Mouse (Mus musculus) hindbrain, embryonic 13.5 days (tissue): ENCODE measurements at regions not wholly inside any gene's neighbourhood (a gene's known extent, or its start where the extent isn't known, plus 50 kb on each side); places are given as distances from the start of the nearest gene placed in this dataset.

ENCODE experiments used
- ATAC-seq: fragments of 200-750 bp; cut with Nextera tagmentation; 2 replicates; pipeline ENCODE4 v1.8.0; 2017; ENCODE audit warnings: moderate TSS enrichment; ENCODE audit not compliant: low FRiP score
- H3K27ac ChIP-seq: fragments of 300-500 bp; sonication (generic); 2 replicates; pipeline ENCODE4 v1.5.1; 2015; ENCODE audit warnings: inconsistent platforms, mild to moderate bottlenecking, moderate library complexity
- H3K27me3 ChIP-seq: fragments of 300-500 bp; sonication (generic); 2 replicates; pipeline ENCODE4 v1.6.1; 2015; ENCODE audit warnings: mild to moderate bottlenecking, inconsistent platforms
- H3K36me3 ChIP-seq: fragments of 300-500 bp; sonication (generic); 2 replicates; pipeline ENCODE4 v1.6.1; 2015; ENCODE audit warnings: mild to moderate bottlenecking, inconsistent platforms
- H3K4me1 ChIP-seq: fragments of 300-500 bp; sonication (generic); replicated peaks from 2 replicates; pipeline ENCODE4 v1.6.1; 2015; ENCODE audit warnings: inconsistent platforms
- H3K4me2 ChIP-seq: fragments of 300-500 bp; sonication (generic); 2 replicates; pipeline ENCODE4 v1.6.1; 2015; ENCODE audit warnings: inconsistent platforms, mild to moderate bottlenecking, moderate library complexity
- H3K4me3 ChIP-seq: fragments of 300-500 bp; sonication (generic); 2 replicates; pipeline ENCODE4 v1.5.1; 2015; ENCODE audit warnings: mild to moderate bottlenecking, inconsistent platforms
- H3K9ac ChIP-seq: fragments of 300-500 bp; sonication (generic); 2 replicates; pipeline ENCODE4 v1.6.1; 2015; ENCODE audit warnings: mild to moderate bottlenecking, inconsistent platforms
- H3K9me3 ChIP-seq: fragments of 300-500 bp; sonication (generic); 2 replicates; pipeline ENCODE4 v1.6.1; 2016; ENCODE audit warnings: inconsistent platforms
- WGBS: fragments of 180-500 bp; shearing (Covaris S2); methylation state at CpG from one replicate; pipeline ENCODE4 v1.1.7; 2015; 5-methylcytosine and 5-hydroxymethylcytosine counted together

DNA sequence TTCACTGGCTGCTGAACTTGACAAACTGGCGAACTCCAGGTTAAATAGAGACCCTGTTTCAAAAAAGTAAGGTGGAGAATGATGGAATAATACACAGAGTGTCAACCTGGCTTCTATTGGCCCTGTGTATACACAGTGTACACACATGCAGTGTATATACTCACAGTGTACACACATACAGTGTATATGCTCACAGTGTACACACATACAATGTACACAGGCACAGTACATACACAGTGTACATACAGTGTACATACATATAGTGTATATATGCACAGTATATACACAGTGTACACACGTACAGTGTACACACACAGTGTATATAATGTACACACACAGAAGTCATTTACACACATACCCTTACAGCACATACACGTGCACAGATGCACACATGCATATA, 52.4 kb upstream of the Aldh1b1 start:
- ATAC-seq = no peak
- WGBS = 84% methylated on average over 3 of the region's 3 CpGs

DNA sequence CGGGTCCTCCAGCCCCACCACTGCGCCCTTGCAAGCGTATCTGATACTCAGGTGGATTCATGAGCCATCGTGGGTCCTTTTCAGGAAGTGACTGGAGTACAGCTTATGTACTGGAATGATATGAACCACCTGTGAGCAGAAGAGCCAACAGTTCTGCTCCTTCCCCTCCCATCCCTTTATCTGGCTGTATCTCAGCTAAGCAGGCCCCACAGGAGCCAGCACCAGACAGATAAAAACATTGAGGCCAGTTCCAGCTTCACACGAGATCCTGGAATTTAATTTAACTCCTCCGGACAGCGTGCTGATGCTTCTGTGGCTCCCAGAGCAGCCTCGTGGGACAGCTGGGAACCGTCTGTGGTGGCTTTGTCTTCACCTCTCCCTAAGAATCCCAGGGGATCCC, 53.1 kb upstream of the Aldh1b1 start:
- Histone ChIP-seq H3K4me1 (no peaks in the 10 kb centered on the region), H3K9ac (no peak overlapping the region), H3K4me2 (no peak overlapping the region), H3K27ac (no peak overlapping the region), H3K27me3 (peaks cover 18% of the 10 kb centered on the region), H3K4me3 (no peak overlapping the region), H3K9me3 (no peaks in the 10 kb centered on the region), H3K36me3 (no peaks in the 10 kb centered on the region)
- WGBS = 63% methylated on average over 9 of the region's 9 CpGs
- ATAC-seq = no peak

More for the DNA sequence above, 52.4 kb upstream of the Aldh1b1 start:
- Histone ChIP-seq H3K4me2 (no peak overlapping the region), H3K4me3 (no peak overlapping the region), H3K9ac (no peak overlapping the region), H3K9me3 (no peaks in the 10 kb centered on the region), H3K4me1 (no peaks in the 10 kb centered on the region), H3K27me3 (peaks cover 16% of the 10 kb centered on the region), H3K36me3 (no peaks in the 10 kb centered on the region), H3K27ac (no peak overlapping the region)

DNA sequence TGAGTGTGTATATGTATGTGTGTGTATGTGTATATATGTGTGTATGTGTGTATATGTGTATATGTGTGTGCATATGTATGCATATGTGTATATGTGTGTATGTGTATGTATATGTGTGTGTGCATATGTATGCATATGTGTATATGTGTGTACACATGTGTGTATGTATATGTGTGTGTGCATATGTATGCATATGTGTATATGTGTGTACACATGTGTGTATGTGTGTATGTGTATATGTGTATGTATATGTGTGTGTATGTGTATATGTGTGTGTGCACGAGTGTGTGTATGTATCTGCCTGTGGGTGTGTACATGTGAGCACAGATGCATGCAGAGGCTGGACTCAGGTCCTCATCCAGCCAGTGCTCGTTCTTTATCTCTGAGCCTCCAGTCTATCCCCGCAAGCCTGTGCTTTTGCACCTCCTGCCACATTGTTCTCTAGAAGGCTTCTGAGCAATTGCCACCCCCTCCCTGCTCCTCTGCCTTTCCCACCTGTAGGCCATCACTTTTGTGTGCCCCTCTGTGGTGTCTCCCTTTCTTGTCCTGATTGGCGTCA, 53.9 kb upstream of the Aldh1b1 start:
- no peaks in the 10 kb centered on the region for H3K4me1 ChIP-seq
- no peak for ATAC-seq
- H3K27ac ChIP-seq = no peak overlapping the region
- H3K27me3 ChIP-seq = peaks cover 13% of the 10 kb centered on the region
- no peaks in the 10 kb centered on the region for H3K36me3 ChIP-seq
- WGBS = 91% methylated on average over 4 of the region's 4 CpGs
- H3K9me3 ChIP-seq = no peaks in the 10 kb centered on the region
- H3K4me3 ChIP-seq = no peak overlapping the region
- no peak overlapping the region for H3K4me2 ChIP-seq
- no peak overlapping the region for H3K9ac ChIP-seq

DNA sequence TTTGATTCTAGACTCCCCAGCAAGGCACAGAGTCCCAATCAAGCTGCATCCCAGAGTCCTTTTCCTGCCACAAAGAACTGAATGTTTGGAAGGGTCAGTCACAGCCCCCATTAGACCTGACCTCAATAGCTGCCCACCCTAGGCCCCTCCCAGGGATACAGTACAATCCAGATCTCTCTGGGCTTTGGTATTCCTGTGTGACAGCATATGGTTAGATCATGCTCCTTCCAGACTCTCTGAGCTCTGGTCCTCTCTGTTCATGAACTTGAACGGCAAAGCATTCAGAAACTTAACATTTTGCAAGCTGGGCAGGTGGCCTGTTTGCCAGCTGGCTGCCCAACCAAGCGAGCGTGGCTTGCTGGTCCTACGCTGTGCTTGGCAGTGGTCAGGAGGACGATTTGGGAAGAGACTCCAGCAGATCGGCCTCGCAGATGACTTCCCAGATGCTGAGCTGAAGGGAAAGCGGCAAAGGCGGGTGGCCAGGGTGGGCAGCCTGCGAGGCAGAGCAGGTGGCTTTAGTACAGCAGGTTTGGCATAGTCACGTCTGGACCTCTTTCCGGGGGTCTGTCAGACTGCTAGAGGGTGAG, 58.0 kb upstream of the Aldh1b1 start:
- no peak overlapping the region for H3K27ac ChIP-seq

DNA sequence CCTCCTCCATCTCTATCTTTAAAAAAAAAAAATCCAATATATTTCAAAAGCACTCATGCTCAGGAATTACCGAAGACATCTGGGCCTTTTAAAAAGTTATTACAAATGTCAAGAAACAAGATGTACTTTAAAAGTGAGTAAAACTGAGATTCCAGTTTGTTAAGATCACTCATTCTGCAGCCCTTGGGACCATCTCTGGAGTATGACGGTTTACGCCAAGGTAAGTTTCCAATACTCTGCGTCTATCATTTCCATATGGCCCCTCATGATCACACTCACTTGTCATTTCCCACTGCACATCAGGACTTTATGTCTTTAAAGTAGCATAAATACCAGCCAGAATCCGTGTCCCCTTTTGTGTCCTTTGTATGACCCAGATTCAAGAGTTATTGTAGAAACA, 58.5 kb upstream of the Aldh1b1 start:
- H3K4me1 ChIP-seq = peaks cover 30% of the 10 kb centered on the region
- 85% methylated on average over 5 of the region's 5 CpGs for WGBS
- no peak overlapping the region for H3K9ac ChIP-seq
- ATAC-seq = no peak
- H3K27ac ChIP-seq = no peak overlapping the region
- no peak overlapping the region for H3K4me3 ChIP-seq
- no peak overlapping the region for H3K4me2 ChIP-seq
- peaks cover 10% of the 10 kb centered on the region; the same call in 1 of the 2 replicates for H3K27me3 ChIP-seq
- no peaks in the 10 kb centered on the region for H3K9me3 ChIP-seq
- no peaks in the 10 kb centered on the region for H3K36me3 ChIP-seq

More for the DNA sequence above, 58.0 kb upstream of the Aldh1b1 start:
- Histone ChIP-seq H3K27me3 (peaks cover 10% of the 10 kb centered on the region; the same call in 1 of the 2 replicates), H3K4me2 (no peak overlapping the region), H3K4me1 (peaks cover 28% of the 10 kb centered on the region), H3K9me3 (no peaks in the 10 kb centered on the region), H3K9ac (no peak overlapping the region), H3K4me3 (no peak overlapping the region), H3K36me3 (no peaks in the 10 kb centered on the region)
- ATAC-seq = no peak
- WGBS = 81% methylated on average over 12 of the region's 12 CpGs

DNA sequence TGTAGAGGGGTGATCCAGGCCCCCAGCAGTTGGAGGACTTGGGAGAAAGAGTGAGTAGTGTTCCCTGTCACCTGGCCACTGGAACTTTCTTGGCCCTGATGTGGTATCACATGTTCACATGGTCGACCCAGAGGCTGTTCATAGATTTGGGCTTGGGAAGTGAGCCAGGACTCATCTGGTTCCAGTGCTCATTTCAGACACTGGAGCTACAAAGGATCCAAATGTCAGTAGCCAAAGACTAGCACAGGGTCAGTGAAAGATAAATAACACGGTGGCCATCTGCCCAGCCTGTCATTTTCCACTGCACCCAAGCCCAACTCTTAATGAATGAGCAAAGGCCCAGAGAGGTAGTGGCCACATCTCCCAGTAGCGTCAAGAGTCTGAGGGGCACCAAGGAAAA, 59.1 kb upstream of the Aldh1b1 start:
- WGBS = 59% methylated on average over 3 of the region's 3 CpGs
- H3K4me1 ChIP-seq = peaks cover 30% of the 10 kb centered on the region
- peaks cover 10% of the 10 kb centered on the region; the same call in 1 of the 2 replicates for H3K27me3 ChIP-seq
- no peak overlapping the region for H3K27ac ChIP-seq
- ATAC-seq = no peak
- no peaks in the 10 kb centered on the region for H3K36me3 ChIP-seq
- H3K4me2 ChIP-seq = no peak overlapping the region
- H3K9ac ChIP-seq = no peak overlapping the region
- H3K9me3 ChIP-seq = no peaks in the 10 kb centered on the region
- no peak overlapping the region for H3K4me3 ChIP-seq

DNA sequence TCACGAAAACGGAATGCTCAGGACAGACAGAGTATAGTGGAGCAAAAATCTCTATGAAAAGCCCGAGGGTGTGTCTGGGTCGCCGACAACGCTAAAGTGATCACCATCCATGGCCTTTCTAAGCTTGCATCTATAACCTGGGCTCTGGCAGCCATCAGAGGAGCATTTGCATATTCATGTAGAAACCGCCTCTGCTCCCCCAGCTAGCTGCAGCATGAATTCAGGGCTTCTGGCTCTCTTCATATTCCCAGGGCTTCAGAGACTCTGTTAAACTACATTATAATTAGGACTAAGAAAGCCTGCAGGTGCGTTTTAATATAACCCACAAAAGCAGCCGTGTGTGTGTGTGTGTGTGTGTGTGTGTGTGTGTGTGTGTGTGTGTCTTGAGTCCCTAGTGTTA, 59.7 kb upstream of the Aldh1b1 start:
- Histone ChIP-seq H3K27ac (peak overlapping the region; percentile 48; the same call in 1 of the 2 replicates), H3K36me3 (no peaks in the 10 kb centered on the region), H3K9me3 (no peaks in the 10 kb centered on the region), H3K27me3 (peaks cover 10% of the 10 kb centered on the region; the same call in 1 of the 2 replicates), H3K4me1 (peaks cover 30% of the 10 kb centered on the region), H3K4me3 (no peak overlapping the region), H3K9ac (peak overlapping the region; percentile 21; the same call in 1 of the 2 replicates), H3K4me2 (no peak overlapping the region)
- 45% methylated on average over 9 of the region's 9 CpGs for WGBS
- ATAC-seq = no peak

DNA sequence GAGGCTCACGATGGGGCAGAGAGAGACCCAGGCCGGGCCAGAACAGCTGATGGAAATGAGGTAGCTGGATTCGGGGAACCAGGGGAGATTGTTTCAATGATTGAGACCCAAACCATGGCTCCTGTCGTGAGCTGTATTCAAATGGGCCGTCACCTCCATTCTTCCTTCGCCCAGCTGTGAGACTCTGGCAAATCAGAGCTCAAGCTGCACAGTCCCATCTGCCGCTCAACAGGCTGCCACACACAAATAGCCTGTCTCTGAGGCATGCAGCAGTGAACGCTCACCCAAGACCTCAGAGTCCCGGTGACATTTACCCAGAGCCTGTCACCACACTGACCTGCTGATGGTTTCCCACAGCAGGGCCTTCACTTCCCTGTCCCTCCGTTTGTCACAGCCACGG, 60.1 kb upstream of the Aldh1b1 start:
- peak overlapping the region; percentile 21; the same call in 1 of the 2 replicates for H3K9ac ChIP-seq
- 0 out of 2 replicates have a peak, but pooled peaks have one; percentile 31 for ATAC-seq
- H3K4me3 ChIP-seq = no peak overlapping the region
- peak overlapping the region; percentile 48; the same call in 1 of the 2 replicates for H3K27ac ChIP-seq
- no peaks in the 10 kb centered on the region for H3K36me3 ChIP-seq
- peaks cover 30% of the 10 kb centered on the region for H3K4me1 ChIP-seq
- H3K27me3 ChIP-seq = peaks cover 10% of the 10 kb centered on the region; the same call in 1 of the 2 replicates
- no peaks in the 10 kb centered on the region for H3K9me3 ChIP-seq
- no peak overlapping the region for H3K4me2 ChIP-seq
- 24% methylated on average over 11 of the region's 11 CpGs for WGBS

DNA sequence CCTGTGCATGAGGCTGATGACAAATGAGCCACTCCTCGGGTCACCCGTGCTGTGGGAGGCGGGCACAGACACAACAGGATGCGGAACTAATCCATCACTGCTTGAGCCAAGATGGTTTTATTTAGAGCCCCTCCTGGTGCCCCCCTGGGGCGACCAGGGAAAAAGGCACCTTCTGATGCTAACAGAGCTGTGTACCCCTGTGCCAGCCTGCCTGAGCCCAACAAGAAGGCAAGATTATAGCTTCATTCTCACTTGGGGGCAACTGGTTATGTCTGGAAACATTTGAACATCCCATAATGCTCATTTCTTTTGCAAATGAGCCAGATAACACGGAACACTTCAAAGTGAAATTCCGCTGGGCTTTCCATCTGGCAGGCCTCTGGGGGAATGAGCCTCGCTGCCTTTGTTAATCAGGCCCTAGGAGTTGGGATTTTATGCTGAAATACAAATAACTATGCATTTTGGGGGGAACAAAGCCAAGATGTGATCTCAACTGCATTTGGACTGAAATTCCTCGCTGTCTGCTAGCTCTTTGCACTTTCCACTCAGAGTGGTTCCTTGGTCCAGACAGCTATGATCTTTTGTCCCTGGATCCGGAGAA, 62.5 kb upstream of the Aldh1b1 start:
- H3K27ac ChIP-seq = peak overlapping the region; percentile 53
- no peaks in the 10 kb centered on the region for H3K36me3 ChIP-seq
- ATAC-seq = no peak
- H3K4me3 ChIP-seq = no peak overlapping the region
- peaks cover 32% of the 10 kb centered on the region for H3K4me1 ChIP-seq
- WGBS = 29% methylated on average over 10 of the region's 10 CpGs
- H3K27me3 ChIP-seq = 0 out of 2 replicates have a peak, but pooled peaks cover 3% of the 10 kb centered on the region
- H3K9me3 ChIP-seq = no peaks in the 10 kb centered on the region
- H3K4me2 ChIP-seq = no peak overlapping the region
- no peak overlapping the region for H3K9ac ChIP-seq

DNA sequence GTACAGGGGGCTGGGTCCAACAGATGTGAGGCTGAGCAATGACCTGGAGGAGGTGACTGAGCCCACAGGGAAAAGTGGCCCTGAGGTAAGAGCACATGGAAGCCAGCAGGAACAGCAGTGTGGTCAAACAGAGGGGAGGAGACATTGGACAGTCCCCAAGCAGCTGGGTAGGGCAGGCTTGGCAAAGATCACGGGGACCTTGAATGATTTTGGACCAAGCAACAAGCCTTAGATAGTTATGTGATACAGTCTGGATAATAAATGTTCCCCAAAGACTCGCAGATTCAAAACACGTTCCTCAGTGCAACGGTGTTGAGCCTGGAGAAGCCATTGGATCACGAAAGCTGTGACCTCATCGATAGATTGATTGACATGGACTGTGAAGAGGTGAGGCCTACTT, 64.8 kb upstream of the Aldh1b1 start:
- ATAC-seq = no peak
- WGBS = 93% methylated on average over 6 of the region's 6 CpGs
- no peak overlapping the region for H3K9ac ChIP-seq

DNA sequence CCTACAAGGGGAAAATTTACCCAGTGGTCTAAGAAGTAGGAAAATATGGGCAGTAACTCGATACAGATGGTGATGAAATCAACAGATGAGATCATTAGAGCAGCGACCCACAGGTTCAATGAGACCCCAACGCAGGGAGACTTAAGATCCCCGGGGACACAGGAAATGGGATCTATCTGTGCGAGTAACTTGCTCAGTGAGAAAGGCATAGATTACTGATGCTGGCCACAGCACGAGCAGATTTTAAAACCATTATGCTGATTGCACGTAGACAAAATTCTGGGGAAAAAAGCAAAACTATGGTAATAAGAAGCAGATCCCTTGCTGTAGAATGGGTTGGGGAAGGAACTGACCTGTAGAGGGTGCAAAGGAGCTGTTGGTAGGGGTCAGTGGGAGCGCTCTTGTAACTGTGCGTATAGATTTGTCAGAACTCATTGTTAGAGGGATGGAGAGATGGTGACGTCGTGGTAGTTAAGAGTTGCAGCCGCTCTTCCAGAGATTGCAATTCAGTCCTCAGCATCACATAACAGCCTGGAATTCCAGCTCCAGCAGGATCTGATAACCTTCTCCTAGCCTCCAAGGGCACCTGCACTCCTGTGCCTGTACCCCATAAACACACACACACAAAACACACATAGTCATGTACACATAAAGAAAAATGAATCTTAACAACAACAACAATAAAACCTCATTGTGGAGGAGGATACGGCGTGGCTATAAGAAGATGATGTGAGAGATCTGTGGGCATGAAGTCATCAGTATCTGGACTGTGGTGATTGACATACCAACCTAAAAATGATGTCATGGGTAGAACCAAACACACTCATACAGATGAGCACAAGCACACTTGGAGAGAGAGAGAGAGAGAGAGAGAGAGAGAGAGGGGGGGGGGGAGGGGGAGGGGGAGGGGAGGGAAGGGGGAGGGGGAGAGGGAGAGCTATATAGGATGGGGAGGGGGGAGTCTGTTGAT, 67.7 kb upstream of the Aldh1b1 start:
- no peak overlapping the region for H3K9ac ChIP-seq
- no peaks in the 10 kb centered on the region for H3K27me3 ChIP-seq
- no peak overlapping the region for H3K4me2 ChIP-seq
- H3K4me3 ChIP-seq = no peak overlapping the region
- no peaks in the 10 kb centered on the region for H3K9me3 ChIP-seq
- no peaks in the 10 kb centered on the region for H3K36me3 ChIP-seq
- peaks cover 49% of the 10 kb centered on the region for H3K4me1 ChIP-seq
- peak; percentile 67 for ATAC-seq
- 33% methylated on average over 14 of the region's 14 CpGs for WGBS
- peak overlapping the region; percentile 32; the same call in 1 of the 2 replicates for H3K27ac ChIP-seq

More for the DNA sequence above, 64.8 kb upstream of the Aldh1b1 start:
- H3K36me3 ChIP-seq = no peaks in the 10 kb centered on the region
- H3K4me2 ChIP-seq = no peak overlapping the region
- no peak overlapping the region for H3K27ac ChIP-seq
- no peaks in the 10 kb centered on the region for H3K9me3 ChIP-seq
- peaks cover 45% of the 10 kb centered on the region for H3K4me1 ChIP-seq
- H3K4me3 ChIP-seq = no peak overlapping the region
- H3K27me3 ChIP-seq = 0 out of 2 replicates have a peak, but pooled peaks cover 2% of the 10 kb centered on the region

DNA sequence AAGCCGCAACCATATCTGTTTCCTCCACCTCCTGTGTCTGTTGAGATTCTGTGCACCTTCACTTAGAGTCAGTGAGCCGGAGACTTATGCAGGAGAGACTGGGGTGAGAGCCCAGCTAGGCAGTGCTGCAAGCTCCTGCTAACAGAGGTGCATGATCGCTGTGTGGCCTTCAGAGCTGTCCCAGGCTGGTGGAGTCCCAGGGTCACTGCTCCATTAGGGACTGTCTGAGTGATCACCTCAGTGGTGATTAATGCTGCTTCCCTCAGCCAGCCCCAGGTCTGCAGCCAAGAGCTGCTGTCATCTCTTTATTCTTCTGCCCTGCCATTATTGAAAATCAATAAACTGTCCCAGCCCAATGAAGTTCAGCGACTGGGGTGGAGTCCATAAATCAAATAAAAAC, 69.0 kb upstream of the Aldh1b1 start:
- Histone ChIP-seq H3K27me3 (0 out of 2 replicates have a peak, but pooled peaks cover 2% of the 10 kb centered on the region), H3K9ac (no peak overlapping the region), H3K4me1 (peaks cover 53% of the 10 kb centered on the region), H3K4me2 (no peak overlapping the region), H3K4me3 (no peak overlapping the region), H3K27ac (peak overlapping the region; percentile 44), H3K9me3 (no peaks in the 10 kb centered on the region), H3K36me3 (no peaks in the 10 kb centered on the region)
- ATAC-seq = no peak
- 67% methylated on average over 4 of the region's 4 CpGs for WGBS
